Mouse (Mus musculus) heart, postnatal 0 days (tissue): Measurements from ENCODE around the gene Zan.

ENCODE experiments used
- CTCF ChIP-seq: IDR thresholded peaks from 2 replicates; pipeline ENCODE4 v1.5.1; 2016; ENCODE audit warnings: antibody characterized with exemption, control low read depth, low read depth
- EP300 ChIP-seq: IDR thresholded peaks from 2 replicates; pipeline ENCODE4 v1.6.1; 2016; ENCODE audit warnings: antibody characterized with exemption, low read depth

DNA sequence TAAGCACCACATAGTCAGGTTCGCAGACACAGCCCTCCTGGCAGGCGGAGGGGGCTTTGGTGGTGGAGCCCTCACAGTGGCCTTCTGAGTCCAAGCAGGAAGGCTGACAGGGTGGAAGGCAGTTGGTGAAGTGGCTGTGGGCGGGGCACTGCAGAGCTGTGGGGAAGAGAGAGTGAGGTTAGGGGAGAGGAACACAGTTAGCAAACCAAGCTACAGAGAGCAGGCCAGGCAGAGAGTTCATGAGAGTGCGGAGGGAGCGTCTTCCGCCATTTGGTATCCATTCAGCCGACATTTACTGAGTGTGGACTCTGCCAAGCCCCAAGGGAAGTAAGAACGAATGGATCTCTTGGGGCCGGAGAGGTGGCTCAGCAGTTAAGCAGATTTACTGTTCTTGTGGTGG is 57.8 kb downstream of the Zan start:
- TF ChIP-seq EP300 (no peak), CTCF (no peak)
